Mouse (Mus musculus): ENCODE results near the gene Rassf4. TPM values are rescaled to one million over a fixed set of nuclear protein-coding genes. Genes with fewer than 3 reads are reported as not detected.

Gene Rassf4
- total RNA-seq (2014; rRNA removed) (6.7 and 7.0 TPM in 2 replicates), polyA plus RNA-seq (2015; fragmentation: Nextera tagmentation; extraction: Ambion mirVana) (8.1 and 10.4 TPM in 2 replicates)

GRCm38 (mm10) chr6:116673471-116674282, at the start of gene Rassf4:
TSS of gene Rassf4 (minus strand) at chr6:116673952.
- under 1% methylated on average over 44 of the region's 44 CpGs for WGBS
- Histone ChIP-seq H3K27ac (ENCODE audit: low read depth, low read length) (no peak within 1 kb of the TSS), H3K9me3 (ENCODE audit: low read length) (no peaks in the 10 kb centered on the region), H3K4me1 (ENCODE audit: insufficient read depth, low read length) (peaks cover 14% of the 10 kb centered on the region), H3K27me3 (ENCODE audit: insufficient read depth, low read length) (no peaks in the 10 kb centered on the region), H3K36me3 (ENCODE audit: insufficient read depth, low read length) (no peaks in the 10 kb centered on the region), H3K4me2 (ENCODE audit: low read depth, low read length, poor library complexity, severe bottlenecking) (peak within 1 kb of the TSS; percentile 93), H3K4me3 (ENCODE audit: low read depth, low read length) (peak within 1 kb of the TSS; percentile 48), H3K9ac (replicated peaks; ENCODE audit: low read length, poor library complexity, severe bottlenecking) (peak within 1 kb of the TSS; percentile 48)
- DNase-seq (ENCODE audit: low spot score) (peak; percentile 83), ATAC-seq (ENCODE audit: low FRiP score) (peak; percentile 79)
- no peak for TF ChIP-seq CTCF (IDR thresholded peaks at IDR 0.05)

- no peaks in the 10 kb centered on the region for H3K36me3 ChIP-seq (ENCODE audit: insufficient read depth, low read length)
- no peaks in the 10 kb centered on the region for H3K9me3 ChIP-seq (ENCODE audit: low read length)
- no peaks in the 10 kb centered on the region for H3K4me1 ChIP-seq (ENCODE audit: insufficient read depth, low read length)
- no peak for TF ChIP-seq CTCF (IDR thresholded peaks at IDR 0.05)
- no peak overlapping the region for H3K4me2 ChIP-seq (ENCODE audit: low read depth, low read length, poor library complexity, severe bottlenecking)
- DNase-seq (ENCODE audit: low spot score) (no peak), ATAC-seq (ENCODE audit: low FRiP score) (no peak)
- H3K27me3 ChIP-seq (ENCODE audit: insufficient read depth, low read length): no peaks in the 10 kb centered on the region
- no peak overlapping the region for H3K4me3 ChIP-seq (ENCODE audit: low read depth, low read length)
- H3K9ac ChIP-seq (replicated peaks; ENCODE audit: low read length, poor library complexity, severe bottlenecking): no peak overlapping the region
- H3K27ac ChIP-seq (ENCODE audit: low read depth, low read length): no peak overlapping the region
- 89% methylated on average over 4 of the region's 4 CpGs for WGBS
These were observed 45.2 kb upstream of the Rassf4 start for GRCm38 (mm10) chr6:116718920-116719319.

GRCm38 (mm10) chr6:116718361-116718760, 44.6 kb upstream of the Rassf4 start:
- Histone ChIP-seq H3K27ac (ENCODE audit: low read depth, low read length) (no peak overlapping the region), H3K4me1 (ENCODE audit: insufficient read depth, low read length) (no peaks in the 10 kb centered on the region), H3K36me3 (ENCODE audit: insufficient read depth, low read length) (no peaks in the 10 kb centered on the region), H3K4me3 (ENCODE audit: low read depth, low read length) (no peak overlapping the region), H3K9ac (replicated peaks; ENCODE audit: low read length, poor library complexity, severe bottlenecking) (no peak overlapping the region), H3K9me3 (ENCODE audit: low read length) (no peaks in the 10 kb centered on the region), H3K27me3 (ENCODE audit: insufficient read depth, low read length) (no peaks in the 10 kb centered on the region), H3K4me2 (ENCODE audit: low read depth, low read length, poor library complexity, severe bottlenecking) (no peak overlapping the region)
- ATAC-seq (ENCODE audit: low FRiP score) (no peak), DNase-seq (ENCODE audit: low spot score) (no peak)
- 84% methylated on average over 4 of the region's 4 CpGs for WGBS
- no peak for TF ChIP-seq CTCF (IDR thresholded peaks at IDR 0.05)

GRCm38 (mm10) chr6:116717851-116718250, 44.1 kb upstream of the Rassf4 start:
- Histone ChIP-seq H3K36me3 (ENCODE audit: insufficient read depth, low read length) (no peaks in the 10 kb centered on the region), H3K27me3 (ENCODE audit: insufficient read depth, low read length) (no peaks in the 10 kb centered on the region), H3K4me1 (ENCODE audit: insufficient read depth, low read length) (no peaks in the 10 kb centered on the region), H3K4me2 (ENCODE audit: low read depth, low read length, poor library complexity, severe bottlenecking) (no peak overlapping the region), H3K9me3 (ENCODE audit: low read length) (no peaks in the 10 kb centered on the region), H3K4me3 (ENCODE audit: low read depth, low read length) (no peak overlapping the region), H3K27ac (ENCODE audit: low read depth, low read length) (no peak overlapping the region), H3K9ac (replicated peaks; ENCODE audit: low read length, poor library complexity, severe bottlenecking) (no peak overlapping the region)
- WGBS: 94% methylated on average over 7 of the region's 7 CpGs
- no peak for DNase-seq (ENCODE audit: low spot score)
- no peak for TF ChIP-seq CTCF (IDR thresholded peaks at IDR 0.05)
- ATAC-seq (ENCODE audit: low FRiP score): no peak

GRCm38 (mm10) chr6:116716666-116717065, 42.9 kb upstream of the Rassf4 start, which contains the start of gene Tmem72:
TSS of gene Tmem72 (minus strand) at chr6:116716913.
- H3K27me3 ChIP-seq (ENCODE audit: insufficient read depth, low read length): no peaks in the 10 kb centered on the region
- H3K4me1 ChIP-seq (ENCODE audit: insufficient read depth, low read length): no peaks in the 10 kb centered on the region
- H3K36me3 ChIP-seq (ENCODE audit: insufficient read depth, low read length): no peaks in the 10 kb centered on the region
- H3K4me3 ChIP-seq (ENCODE audit: low read depth, low read length): no peak within 1 kb of the TSS
- no peak within 1 kb of the TSS for H3K4me2 ChIP-seq (ENCODE audit: low read depth, low read length, poor library complexity, severe bottlenecking)
- no peaks in the 10 kb centered on the region for H3K9me3 ChIP-seq (ENCODE audit: low read length)
- ATAC-seq (ENCODE audit: low FRiP score) (no peak), DNase-seq (ENCODE audit: low spot score) (no peak)
- no peak within 1 kb of the TSS for H3K27ac ChIP-seq (ENCODE audit: low read depth, low read length)
- no peak for TF ChIP-seq CTCF (IDR thresholded peaks at IDR 0.05)
- H3K9ac ChIP-seq (replicated peaks; ENCODE audit: low read length, poor library complexity, severe bottlenecking): no peak within 1 kb of the TSS
- 76% methylated on average over 8 of the region's 8 CpGs for WGBS

- ATAC-seq (ENCODE audit: low FRiP score): no peak
- Histone ChIP-seq H3K4me2 (ENCODE audit: low read depth, low read length, poor library complexity, severe bottlenecking) (no peak overlapping the region), H3K4me1 (ENCODE audit: insufficient read depth, low read length) (no peaks in the 10 kb centered on the region), H3K9me3 (ENCODE audit: low read length) (no peaks in the 10 kb centered on the region), H3K27me3 (ENCODE audit: insufficient read depth, low read length) (no peaks in the 10 kb centered on the region), H3K27ac (ENCODE audit: low read depth, low read length) (no peak overlapping the region), H3K9ac (replicated peaks; ENCODE audit: low read length, poor library complexity, severe bottlenecking) (no peak overlapping the region), H3K36me3 (ENCODE audit: insufficient read depth, low read length) (no peaks in the 10 kb centered on the region), H3K4me3 (ENCODE audit: low read depth, low read length) (no peak overlapping the region)
- WGBS: 74% methylated on average over 2 of the region's 2 CpGs
- no peak for TF ChIP-seq CTCF (IDR thresholded peaks at IDR 0.05)
- no peak for DNase-seq (ENCODE audit: low spot score)
These were observed 41.4 kb upstream of the Rassf4 start for GRCm38 (mm10) chr6:116715166-116715565.

All from midbrain, postnatal 0 days (tissue).